Mouse (Mus musculus) C2C12 (cell line): Measurements from ENCODE around the gene 2700049A03Rik. TPM values are rescaled to one million over a fixed set of nuclear protein-coding genes. Genes with fewer than 3 reads are reported as not detected.
"Not testable (repeated sequence)": the region's sequence is repeated elsewhere in the genome, so short reads cannot be mapped to it uniquely, and the experiment has no call there.

ENCODE experiments used
- H3K27me3 ChIP-seq: one replicate; pipeline ENCODE4 v1.6.1; 2011; ENCODE audit not compliant: control insufficient read depth, insufficient read depth, insufficient read length
- H3K36me3 ChIP-seq: one replicate; pipeline ENCODE4 v1.6.1; 2011; ENCODE audit not compliant: control insufficient read depth, insufficient read depth
- H3K4me3 ChIP-seq: one replicate; pipeline ENCODE4 v1.5.1; 2011; ENCODE audit warnings: mild to moderate bottlenecking, control low read depth; ENCODE audit not compliant: poor library complexity, insufficient read depth, severe bottlenecking
- H3K79me2 ChIP-seq: one replicate; pipeline ENCODE4 v1.6.1; 2011; ENCODE audit not compliant: control insufficient read depth, insufficient read depth
- H3K79me3 ChIP-seq: one replicate; pipeline ENCODE4 v1.6.1; 2011; ENCODE audit warnings: low read depth, control low read depth
- H3ac ChIP-seq: one replicate; pipeline ENCODE3; 2011; ENCODE audit warnings: low read depth; ENCODE audit not compliant: control insufficient read depth, insufficient read length
- CEBPB ChIP-seq: IDR thresholded peaks from one replicate; pipeline ENCODE4 v1.6.1; 2011; ENCODE audit warnings: low read depth, mild to moderate bottlenecking, control low read depth, moderate library complexity
- CTCF ChIP-seq: IDR thresholded peaks from one replicate; pipeline ENCODE4 v1.5.1; 2011; ENCODE audit not compliant: control insufficient read depth, insufficient read depth, insufficient read length
- FOSL1 ChIP-seq: IDR thresholded peaks from one replicate; pipeline ENCODE4 v1.8.0; 2011; ENCODE audit warnings: mild to moderate bottlenecking, low read length; ENCODE audit not compliant: poor library complexity, insufficient read depth, severe bottlenecking
- MAX ChIP-seq: IDR thresholded peaks from one replicate; pipeline ENCODE4 v1.6.1; 2011; ENCODE audit warnings: mild to moderate bottlenecking, control low read depth
- MYOD1 ChIP-seq: IDR thresholded peaks from one replicate; pipeline ENCODE4 v1.6.1; 2011; ENCODE audit warnings: low read depth; ENCODE audit not compliant: control insufficient read depth, insufficient read length
- MYOG ChIP-seq: IDR thresholded peaks from one replicate; pipeline ENCODE4 v1.6.1; 2011; ENCODE audit not compliant: control insufficient read depth, insufficient read length; ENCODE audit errors: extremely low read depth
- USF1 ChIP-seq: IDR thresholded peaks from one replicate; pipeline ENCODE4 v1.6.1; 2011; ENCODE audit warnings: low read depth, mild to moderate bottlenecking, control low read depth, moderate library complexity
- long read RNA-seq, 2 experiments: library from polyadenylated mRNA; unstranded; transcript quantifications; one replicate each; pipeline ENCODE4 v2.0.0; 2019 to 2020
- polyA plus RNA-seq: library from polyadenylated mRNA; unstranded; fragments of >200 nt; fragmentation: generic; extraction: Trizol; gene quantifications from one replicate; pipeline ENCODE4 v1.2.1, GENCODE M21; 2012; ENCODE audit warnings: missing spikeins

The 2700049A03Rik gene
- polyA plus RNA-seq, result 3.0 TPM
- long read RNA-seq, experiment 1, partial matches to known transcripts, result 3 of 3 reads
- long read RNA-seq, experiment 1, other reads (novel, unspliced or antisense), result 0 of 3 reads
- long read RNA-seq, experiment 2, full-length matches to known transcripts, result 6 of 40 reads
- long read RNA-seq, experiment 2, partial matches to known transcripts, result 29 of 40 reads
- long read RNA-seq, experiment 2, other reads (novel, unspliced or antisense), result 5 of 40 reads

- H3K79me2 ChIP-seq, result peaks cover 77% of the 10 kb centered on the region
- H3K27me3 ChIP-seq, result no peaks in the 10 kb centered on the region
- H3K36me3 ChIP-seq, result peaks cover 39% of the 10 kb centered on the region
- peak within 1 kb of the TSS; percentile 83 for H3K4me3 ChIP-seq
- no peak for TF ChIP-seq MYOD1
- TF ChIP-seq USF1, result peak; percentile 95
- TF ChIP-seq MYOG, result no peak
- no peak for TF ChIP-seq CEBPB
- peak; percentile 99 for TF ChIP-seq MAX
- TF ChIP-seq FOSL1, result no peak
- no peak for TF ChIP-seq CTCF
- H3ac ChIP-seq, result peak within 1 kb of the TSS; percentile 89
- H3K79me3 ChIP-seq, result peaks cover 55% of the 10 kb centered on the region
These were observed at the start of gene 2700049A03Rik, which contains the start of gene Timm9 for GRCm38 (mm10) chr12:71136130-71136973. Gene 2700049A03Rik, plus strand, starts transcription at chr12:71136848. Gene Timm9, minus strand, starts transcription at chr12:71136684.

DNA sequence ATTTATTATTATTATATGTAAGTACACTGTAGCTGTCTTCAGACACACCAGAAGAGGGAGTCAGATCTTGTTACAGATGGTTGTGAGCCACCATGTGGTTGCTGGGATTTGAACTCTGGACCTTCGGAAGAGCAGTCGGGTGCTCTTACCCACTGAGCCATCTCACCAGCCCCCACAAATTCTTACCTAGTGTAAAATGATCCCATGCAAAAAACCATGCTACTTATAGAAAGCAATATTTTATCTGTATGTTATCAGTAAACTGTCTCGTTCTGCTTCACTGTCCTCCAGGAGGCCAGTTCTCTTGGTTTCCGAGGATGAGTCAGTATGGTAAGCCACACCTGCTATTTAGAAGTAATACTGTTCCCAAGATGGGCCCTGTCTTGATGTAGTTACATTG, 32.4 kb upstream of the 2700049A03Rik start:
- H3K36me3 ChIP-seq, H3K4me3 ChIP-seq, H3K79me3 ChIP-seq, H3ac ChIP-seq, H3K27me3 ChIP-seq, H3K79me2 ChIP-seq: not testable (repeated sequence)

DNA sequence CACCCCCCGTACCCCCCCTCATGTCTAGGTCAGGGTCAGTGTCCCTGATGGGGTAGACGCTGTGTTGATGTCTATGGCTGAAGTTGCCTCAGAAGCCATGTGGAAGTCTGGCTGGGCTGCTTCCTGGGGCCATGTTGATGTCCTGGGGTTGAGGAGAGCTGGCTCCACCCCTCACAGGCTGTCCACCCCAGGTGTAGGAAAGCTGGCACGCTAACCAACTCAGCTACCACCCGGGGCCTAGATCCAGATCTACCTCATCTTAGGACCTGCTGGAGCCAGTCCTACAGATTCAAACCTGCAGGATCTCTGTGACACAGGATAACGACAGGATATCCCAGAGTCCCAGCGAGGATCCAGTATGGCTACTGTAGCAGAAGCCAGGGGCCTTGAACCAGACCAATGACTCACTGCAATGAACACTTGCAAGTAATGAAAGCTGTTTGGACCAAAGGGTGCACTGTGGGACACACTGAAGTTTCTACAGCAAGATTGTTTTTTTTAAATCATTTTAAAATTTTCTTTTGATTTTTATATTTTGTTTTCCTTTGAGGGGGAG, 29.4 kb upstream of the 2700049A03Rik start:
- H3K79me3 ChIP-seq, result no peaks in the 10 kb centered on the region
- TF ChIP-seq USF1 (no peak), CTCF (no peak), MYOG (no peak), FOSL1 (no peak), CEBPB (no peak)
- H3K27me3 ChIP-seq, result no peaks in the 10 kb centered on the region
- H3ac ChIP-seq, result no peak overlapping the region
- no peaks in the 10 kb centered on the region for H3K36me3 ChIP-seq
- no peaks in the 10 kb centered on the region for H3K79me2 ChIP-seq
- H3K4me3 ChIP-seq, result no peak overlapping the region

GRCm38 (mm10) chr12:71111331-71111730, 25.3 kb upstream of the 2700049A03Rik start, which contains the start of gene Tomm20l:
Gene Tomm20l, plus strand, starts transcription at chr12:71111428.
- Histone ChIP-seq H3K27me3 (no peaks in the 10 kb centered on the region), H3K4me3 (no peak within 1 kb of the TSS), H3K36me3 (no peaks in the 10 kb centered on the region), H3K79me3 (no peaks in the 10 kb centered on the region), H3K79me2 (no peaks in the 10 kb centered on the region), H3ac (no peak within 1 kb of the TSS)
- TF ChIP-seq MYOD1 (no peak), CEBPB (no peak), MYOG (no peak), FOSL1 (no peak)

DNA sequence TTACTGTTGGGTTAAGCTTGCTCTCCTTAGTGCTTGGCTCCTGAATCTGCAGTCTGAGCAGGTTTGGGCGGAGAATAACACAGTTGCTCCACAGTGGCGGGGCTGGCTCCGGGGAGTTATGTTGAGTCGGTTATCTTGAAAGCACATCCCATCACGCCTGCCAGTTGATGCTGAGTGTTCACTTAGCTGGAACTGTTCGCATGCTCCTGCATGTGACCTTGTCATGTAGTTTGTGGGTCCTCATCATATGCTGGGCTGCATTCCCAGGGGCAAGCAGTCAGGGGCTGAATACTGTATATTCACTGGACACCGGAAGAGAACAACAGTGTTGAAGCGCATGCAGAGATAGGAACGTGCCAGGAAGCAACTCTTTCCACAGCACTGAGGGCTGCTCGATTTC, 23.6 kb upstream of the 2700049A03Rik start:
- Histone ChIP-seq H3K36me3 (no peaks in the 10 kb centered on the region), H3K4me3 (no peak overlapping the region), H3K27me3 (no peaks in the 10 kb centered on the region), H3K79me3 (no peaks in the 10 kb centered on the region), H3K79me2 (no peaks in the 10 kb centered on the region), H3ac (no peak overlapping the region)
- TF ChIP-seq MYOD1 (no peak), USF1 (no peak)
